Mouse (Mus musculus) frontal cortex, adult 2 months (tissue): Measurements from ENCODE around the gene Hist1h3b. TPM values are rescaled to one million over a fixed set of nuclear protein-coding genes. Genes with fewer than 3 reads are reported as not detected.
A peak's percentile ranks its signal among the peaks of the same experiment; 100 is the strongest.
"Not testable (repeated sequence)": the region's sequence is repeated elsewhere in the genome, so short reads cannot be mapped to it uniquely, and the experiment has no call there.

Source experiments
- DNase-seq, 2 experiments: peaks; one replicate each; pipeline ENCODE4 v3.0.0; 2022; ENCODE audit warnings: low spot score in 1 of 2; ENCODE audit errors: extremely low spot score in 1 of 2
- polyA plus RNA-seq: library from polyadenylated mRNA; depleted of rRNA; stranded (reverse); fragments of >200 nt; gene quantifications from 2 replicates; pipeline ENCODE4 v1.2.3, GENCODE M21; 2012; rRNA removed

The Hist1h3b gene
- polyA plus RNA-seq, result 0.76 and 1.1 TPM in 2 replicates

DNA sequence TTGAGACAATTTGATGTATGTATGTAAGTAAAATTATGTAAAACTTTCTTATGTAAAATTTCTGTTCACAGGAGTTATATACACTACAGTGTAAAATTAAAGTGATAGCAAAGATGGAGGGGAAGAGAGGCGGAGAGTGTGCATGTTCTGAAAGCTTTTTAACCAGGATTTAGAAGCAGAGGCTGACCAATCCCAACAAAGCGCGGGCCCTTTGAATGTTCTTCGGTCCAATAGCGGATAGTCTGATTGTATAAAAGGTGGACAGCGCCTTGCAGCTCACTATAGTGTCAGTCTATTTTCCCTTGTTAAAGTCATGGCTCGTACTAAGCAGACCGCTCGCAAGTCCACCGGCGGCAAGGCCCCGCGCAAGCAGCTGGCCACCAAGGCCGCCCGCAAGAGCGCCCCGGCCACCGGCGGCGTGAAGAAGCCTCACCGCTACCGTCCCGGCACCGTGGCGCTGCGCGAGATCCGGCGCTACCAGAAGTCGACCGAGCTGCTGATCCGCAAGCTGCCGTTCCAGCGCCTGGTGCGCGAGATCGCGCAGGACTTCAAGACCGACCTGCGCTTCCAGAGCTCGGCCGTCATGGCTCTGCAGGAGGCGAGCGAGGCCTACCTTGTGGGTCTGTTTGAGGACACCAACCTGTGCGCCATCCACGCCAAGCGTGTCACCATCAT lies at the start of gene Hist1h3b:
TSS of gene Hist1h3b (plus strand) at position 201 of the 675 bp plus-strand sequence.
- DNase-seq, result peak; percentile 92 to 98

DNA sequence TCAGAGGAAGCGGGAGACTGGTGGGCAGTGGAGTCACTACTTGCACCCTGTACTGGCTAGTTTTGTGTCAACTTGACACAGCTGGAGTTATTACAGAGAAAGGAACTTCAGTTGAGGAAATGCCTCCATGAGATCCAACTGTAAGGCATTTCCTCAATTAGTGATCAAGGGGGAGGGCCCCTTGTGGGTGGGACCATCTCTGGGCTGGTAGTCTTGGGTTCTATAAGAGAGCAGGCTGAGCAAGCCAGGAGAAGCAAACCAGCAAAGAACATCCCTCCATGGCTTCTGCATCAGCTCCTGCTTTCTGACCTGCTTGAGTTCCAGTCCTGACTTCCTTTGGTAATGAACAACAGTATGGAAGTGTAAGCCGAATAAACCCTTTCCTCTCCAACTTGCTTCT lies 49.3 kb upstream of the Hist1h3b start:
- not testable (repeated sequence) for DNase-seq

DNA sequence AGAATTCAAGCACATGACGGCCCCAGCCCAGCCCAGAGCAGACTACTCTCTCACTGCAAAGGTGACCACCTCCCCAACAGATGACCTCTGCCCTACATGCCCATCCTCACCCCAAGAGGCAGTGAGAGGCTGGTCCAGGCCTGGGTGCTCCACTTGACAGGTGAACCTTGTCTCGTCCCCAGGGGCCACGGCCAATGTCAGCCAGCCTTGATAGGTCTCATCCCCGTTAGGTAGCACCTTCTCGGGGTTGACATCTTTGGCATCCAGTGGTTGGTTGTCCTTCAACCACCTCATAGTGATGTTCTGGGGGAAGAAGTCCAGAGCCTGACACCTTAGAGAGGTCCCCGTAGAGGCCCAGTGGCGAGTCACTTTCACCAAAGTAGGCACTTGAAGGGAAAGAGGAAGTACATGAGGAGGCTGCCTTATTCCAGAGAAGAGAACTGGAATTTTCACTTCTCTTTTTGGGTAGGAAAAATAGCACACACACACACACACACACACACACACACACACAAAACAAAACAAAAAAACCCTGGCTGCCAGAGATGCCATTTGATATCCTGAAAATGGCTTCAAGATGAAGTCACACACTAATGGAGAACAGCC lies 46.2 kb upstream of the Hist1h3b start:
- no peak for DNase-seq

DNA sequence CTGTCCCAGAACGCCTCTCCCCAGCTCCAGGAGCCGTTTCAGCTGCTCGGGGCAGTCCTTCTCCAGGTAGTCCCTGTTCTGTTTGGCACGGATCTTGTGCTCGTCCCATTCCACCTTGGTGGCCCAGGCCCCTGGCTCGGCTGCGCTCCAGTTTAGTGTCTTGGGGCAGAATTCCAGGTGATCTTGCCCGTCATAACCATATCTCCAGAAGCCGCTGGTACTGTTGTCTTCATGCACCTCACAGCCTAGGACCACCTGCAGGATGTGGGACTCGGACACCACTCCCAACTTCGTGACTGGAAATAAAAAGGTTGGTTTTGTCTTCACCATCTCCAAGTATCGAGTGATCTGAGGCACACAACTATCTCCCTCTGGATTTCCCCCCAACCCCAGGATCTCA lies 45.3 kb upstream of the Hist1h3b start:
- DNase-seq, result no peak

DNA sequence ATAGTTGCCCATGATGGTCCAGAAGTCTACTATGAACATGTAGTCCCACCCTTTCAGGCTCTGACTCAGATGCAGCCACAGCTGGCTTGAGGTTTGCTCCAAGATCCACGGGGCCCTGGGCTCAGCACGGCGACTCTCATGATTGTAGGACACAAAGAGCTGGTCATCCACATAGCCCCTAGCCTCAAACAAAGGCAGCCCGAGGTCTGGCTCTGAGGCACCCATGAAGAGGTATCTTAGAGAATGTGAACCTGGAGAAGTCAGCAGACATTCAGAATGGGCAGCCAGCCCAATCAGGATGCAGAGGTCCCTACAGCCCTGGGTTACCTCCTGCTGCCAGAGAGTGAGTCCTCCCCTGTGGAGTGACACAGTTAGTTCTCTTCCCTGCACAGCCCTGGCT lies 44.0 kb upstream of the Hist1h3b start:
- no peak for DNase-seq

DNA sequence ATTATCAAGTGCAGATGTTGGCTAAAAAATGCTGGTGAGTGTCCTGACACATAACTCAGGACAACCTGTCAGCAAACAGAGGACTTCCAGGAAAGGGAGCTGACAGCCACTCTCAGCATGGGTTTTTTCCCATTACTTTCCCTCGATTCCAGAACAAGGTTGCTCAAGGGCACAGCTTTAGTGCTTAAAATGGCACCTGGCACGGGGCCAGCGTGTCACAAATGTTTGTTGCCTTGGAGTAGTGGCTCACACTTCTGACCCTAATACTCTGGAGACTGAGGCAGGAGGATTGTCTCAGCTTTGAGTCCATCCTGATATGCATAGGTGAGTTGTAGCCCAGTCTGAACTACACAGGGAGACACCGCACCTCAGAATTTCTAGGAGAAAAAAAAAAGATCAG lies 43.4 kb upstream of the Hist1h3b start:
- DNase-seq, result no peak

DNA sequence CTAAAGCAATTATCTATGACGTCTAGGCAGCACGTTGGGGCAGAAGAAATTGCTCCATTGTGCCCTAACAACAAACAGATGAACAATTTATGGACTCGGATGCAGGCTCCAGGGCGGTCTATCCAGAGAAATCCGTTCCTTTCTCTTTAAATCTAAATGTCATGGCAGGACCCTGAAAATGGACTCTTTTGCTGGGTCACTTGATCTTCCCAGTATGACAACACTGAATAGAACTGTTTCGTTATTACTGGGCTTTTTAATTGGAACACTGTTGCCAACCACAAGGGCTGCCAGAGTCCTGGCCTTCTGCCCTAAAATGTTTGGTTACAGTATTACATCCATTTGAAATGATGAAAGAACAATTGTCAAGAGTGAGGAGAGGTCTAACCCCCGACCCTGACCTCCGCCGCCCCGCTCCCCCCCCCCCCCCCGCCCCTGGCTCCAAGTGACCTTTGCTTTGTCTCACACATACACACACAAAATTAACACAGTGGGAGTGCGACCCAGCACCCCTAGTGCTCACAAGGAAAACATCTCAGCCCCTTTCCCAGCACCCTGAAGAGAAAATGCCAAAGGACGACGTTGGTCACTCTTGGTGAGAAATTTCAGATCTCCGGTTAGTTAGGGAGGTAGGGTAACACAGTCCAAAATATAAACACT lies 42.2 kb upstream of the Hist1h3b start:
- DNase-seq, result no peak

DNA sequence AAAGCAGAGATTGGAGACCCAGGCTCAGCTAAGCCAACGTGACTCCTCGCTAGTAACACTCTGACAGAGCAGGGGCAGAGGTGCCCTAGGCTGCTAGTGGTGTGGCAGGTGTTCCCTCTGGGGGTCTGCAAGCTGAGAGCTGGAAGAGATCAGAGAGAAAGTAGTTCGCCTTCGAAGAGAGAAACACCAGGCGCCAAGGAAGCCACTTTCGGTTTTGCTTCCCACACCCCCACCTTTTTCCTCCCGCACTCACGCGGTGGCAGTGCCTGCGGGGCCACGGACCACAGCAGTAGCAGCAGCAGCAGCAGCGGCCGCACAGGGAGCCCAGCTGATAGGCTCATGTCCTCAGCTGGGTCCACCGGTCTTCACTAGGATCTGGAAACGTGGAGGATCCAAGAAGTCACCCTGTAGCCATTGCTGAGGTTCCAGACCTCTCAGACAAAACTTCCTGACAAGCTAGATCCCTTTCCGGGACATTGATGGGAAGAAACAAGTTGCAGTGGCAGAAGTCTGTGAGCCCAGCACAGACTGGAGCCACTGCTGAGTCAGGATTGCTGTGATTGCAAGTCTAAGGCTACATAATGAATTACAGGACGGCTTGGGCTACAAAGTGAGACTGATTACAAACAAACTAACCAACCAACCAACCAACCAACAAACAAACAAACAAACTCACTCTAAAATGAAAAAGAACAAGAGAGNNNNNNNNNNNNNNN lies 41.5 kb upstream of the Hist1h3b start, which contains the start of gene Hfe:
TSS of gene Hfe (minus strand) at position 481 of the 716 bp plus-strand sequence.
- DNase-seq, result peak in 1 of 2 experiments; percentile 27

DNA sequence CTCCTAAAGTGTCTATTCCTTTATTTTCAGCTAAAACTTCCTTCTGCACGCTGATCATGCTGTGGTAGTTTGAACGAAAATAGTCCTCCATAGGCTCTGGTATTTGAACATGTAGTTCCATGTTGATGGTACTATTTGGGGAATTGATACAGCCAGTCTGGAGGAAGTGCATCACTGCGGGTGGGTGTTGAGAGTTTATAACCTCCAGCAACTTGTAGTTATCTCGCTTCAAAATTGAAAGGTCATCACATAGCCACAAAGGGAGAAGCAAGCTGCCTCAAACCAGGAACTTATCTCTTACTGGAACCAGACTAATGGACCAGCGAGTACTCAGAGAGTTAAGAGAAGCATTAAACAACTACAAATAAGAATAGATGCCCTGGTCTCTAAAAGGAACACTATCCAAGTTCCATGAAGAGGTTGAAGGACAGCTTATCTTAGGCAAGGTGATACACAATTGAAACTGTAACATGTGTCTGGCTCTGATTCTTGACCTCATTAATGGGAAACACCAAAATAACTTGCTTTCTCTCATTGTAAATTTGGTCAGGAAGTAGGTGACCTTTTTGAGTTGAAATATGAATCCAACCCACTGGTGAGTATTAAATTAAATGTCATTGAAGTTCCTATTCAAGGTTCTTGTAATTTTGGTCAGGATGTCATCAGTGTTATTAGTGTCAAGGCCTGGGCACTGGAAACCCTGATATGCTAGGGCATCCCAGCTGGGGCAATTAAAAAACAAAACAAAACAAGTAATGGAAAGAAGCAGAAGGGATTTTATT lies 35.6 kb upstream of the Hist1h3b start:
- no peak for DNase-seq

DNA sequence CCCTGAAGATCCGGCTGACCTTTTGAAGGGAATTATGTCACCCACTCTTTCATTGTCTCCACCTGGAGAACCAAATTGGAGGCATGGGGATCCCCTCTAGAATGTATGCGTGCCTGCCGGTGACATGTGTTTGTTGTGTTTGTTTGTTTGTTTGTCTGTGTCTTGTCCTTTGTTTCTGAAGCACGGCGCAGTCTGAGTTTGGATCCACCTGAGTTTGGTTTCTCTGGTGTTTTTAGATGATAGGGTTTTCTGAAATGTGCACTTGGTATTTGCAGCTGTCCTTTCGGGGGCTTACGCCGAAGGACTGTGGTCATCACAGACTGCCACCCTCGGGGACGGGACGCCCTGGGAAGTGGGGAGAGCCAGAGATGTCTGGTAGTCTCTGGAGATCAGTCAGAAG lies 34.9 kb upstream of the Hist1h3b start:
- no peak for DNase-seq

DNA sequence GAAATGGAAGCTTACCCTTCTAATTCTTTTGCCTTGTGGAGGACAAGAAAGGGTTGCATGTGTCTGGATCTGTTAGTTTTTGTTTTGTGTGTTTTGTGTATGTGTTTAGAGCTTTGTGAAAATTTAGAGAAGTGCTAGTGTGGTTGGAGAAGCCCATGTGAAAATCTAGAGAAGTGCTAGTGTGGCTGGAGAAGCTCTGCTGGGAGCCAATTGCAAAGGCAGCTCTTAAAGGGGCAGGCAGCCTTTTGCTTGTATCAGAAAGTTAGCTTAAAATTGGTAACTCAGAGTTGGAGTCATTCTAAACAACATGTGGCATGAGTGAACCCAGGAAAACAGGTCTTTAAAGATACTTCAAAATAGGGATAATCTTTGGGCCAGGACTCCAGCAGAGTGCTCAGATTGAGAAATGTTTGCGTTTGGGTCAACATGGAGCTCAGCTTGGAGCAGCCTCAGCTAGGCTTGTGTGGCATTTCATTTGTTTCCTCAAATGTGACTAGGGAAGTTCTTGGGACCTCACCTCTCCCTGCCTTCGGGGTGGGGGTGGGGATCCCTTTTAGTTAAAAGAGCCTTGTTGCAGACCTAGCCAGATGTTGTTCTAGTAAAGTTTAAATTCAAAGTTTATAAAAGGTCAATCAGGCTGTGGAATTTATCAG lies 34.3 kb upstream of the Hist1h3b start:
- DNase-seq, result not testable (repeated sequence)

DNA sequence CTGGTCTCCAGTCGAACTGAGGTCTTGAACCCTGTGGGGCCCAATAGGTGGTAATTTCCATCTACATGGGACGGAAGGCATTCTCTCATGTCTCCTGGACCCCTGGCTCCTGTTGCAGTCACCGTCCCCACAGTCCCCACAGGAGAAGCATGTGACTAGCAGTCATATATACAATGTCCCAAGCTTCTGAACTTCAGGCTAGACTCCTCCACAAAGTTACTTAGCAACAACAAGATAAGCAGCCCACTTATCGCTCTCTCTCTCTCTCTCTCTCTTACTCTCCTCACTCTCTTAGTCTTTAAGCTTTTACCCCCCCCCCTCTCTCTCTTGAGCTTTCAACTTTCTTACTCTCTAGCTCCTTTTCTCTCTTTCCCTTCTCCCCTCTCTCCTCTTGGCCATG lies 27.8 kb upstream of the Hist1h3b start:
- no peak for DNase-seq

DNA sequence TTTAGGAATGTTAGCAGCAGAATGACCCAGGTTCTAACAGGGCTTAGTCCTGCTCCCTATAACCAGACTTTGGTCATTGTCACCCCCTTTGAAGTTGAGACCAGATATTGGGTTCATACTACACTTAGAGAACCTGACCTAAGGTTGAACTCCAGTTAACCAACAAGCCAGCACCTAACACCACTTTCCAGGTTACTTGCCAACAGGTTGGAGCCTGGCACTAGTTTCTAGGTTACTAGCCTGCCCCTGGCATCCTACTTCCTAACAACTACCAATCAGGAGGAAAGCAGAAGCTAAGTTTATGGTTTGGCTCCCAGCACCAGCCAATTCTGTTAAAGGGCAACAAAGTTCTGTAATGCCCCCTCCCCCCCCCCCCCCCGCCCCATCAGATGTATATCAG lies 26.9 kb upstream of the Hist1h3b start:
- no peak for DNase-seq

DNA sequence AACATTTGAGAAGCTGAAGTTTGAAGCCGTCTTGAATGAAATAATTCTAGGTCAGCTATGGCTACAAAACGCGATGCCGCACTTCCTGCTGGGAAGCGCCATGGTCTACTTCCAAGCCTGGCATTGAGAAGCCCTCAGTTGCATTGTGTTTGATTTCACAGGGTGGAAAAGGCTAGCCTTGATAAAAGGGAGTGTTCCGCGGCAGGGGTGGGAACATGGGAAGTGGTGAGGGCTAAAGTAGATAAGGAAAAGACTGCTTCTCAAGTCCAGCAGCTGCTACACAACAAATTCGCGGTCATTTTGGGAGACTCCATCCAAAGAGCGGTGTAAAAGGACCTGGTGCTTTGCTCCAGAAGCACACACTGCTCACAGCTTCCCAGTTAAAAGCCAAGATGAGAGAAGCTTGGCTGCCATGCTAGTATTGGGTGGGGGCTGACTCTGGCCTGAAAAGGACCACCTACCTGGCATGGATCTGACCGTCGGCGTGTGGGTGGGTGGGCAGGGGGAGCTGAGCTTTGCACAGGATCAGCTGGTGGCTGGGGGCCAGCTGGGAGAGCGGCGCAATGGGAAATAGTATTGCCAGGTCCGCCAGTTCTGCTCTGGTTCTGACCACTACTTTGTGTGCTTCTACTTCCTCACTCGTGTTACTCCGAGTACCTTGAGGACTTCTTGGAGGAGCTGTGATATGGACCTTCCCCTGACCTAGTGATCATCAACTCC lies 23.4 kb upstream of the Hist1h3b start:
- no peak for DNase-seq

DNA sequence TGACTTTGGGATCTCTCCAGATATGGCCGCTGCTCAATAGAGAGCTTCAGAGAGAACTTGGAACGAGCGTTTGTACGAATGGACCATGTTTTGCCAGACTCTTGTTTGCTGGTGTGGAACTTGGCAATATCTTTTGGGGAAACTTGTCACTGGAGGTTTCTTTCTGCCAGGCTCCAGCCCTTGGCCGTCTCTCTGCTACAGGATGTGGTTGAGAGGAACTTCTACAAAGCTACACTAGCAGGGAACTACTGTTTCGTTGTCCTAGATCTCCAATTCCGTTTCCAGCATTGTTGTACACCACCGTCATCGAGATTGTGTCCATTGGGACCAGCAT lies 22.9 kb upstream of the Hist1h3b start:
- no peak for DNase-seq

DNA sequence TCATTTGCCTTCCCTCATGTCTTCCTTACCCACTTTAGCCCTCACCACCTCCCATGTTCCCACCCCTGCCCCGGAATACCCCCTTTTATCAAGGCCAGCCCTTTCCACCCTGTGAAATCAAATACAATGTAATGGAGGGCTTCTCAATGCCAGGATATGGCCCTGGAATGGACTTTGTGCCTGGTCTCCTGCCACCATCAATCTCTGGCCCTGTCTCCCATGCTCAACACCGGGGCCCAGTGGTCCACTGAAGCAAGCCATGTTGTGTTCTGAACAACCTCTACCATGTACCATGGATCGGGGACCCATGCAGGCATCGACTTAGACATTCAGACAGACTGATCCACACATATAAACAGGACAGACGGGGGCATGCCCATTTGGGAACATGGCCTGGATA lies 22.4 kb upstream of the Hist1h3b start:
- DNase-seq, result no peak

DNA sequence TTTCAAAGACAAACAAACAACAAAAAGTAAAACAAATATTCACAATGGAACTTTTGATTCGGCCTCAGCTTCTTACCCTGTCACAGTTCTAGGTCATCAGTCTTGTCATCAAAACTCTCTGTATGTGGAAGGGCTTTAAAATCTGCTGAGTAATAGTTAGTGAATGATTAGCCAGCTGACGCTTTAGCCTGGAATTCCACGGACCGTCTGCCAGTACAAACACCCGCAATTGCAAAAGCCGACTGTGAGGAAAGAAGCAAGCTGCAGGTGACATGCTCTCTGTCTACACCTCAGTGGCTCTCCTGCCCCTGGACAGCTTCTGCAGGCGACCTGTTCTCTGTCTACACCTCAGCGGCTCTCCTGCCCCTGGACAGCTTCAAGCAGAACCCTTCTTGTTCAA lies 21.6 kb upstream of the Hist1h3b start:
- no peak for DNase-seq

DNA sequence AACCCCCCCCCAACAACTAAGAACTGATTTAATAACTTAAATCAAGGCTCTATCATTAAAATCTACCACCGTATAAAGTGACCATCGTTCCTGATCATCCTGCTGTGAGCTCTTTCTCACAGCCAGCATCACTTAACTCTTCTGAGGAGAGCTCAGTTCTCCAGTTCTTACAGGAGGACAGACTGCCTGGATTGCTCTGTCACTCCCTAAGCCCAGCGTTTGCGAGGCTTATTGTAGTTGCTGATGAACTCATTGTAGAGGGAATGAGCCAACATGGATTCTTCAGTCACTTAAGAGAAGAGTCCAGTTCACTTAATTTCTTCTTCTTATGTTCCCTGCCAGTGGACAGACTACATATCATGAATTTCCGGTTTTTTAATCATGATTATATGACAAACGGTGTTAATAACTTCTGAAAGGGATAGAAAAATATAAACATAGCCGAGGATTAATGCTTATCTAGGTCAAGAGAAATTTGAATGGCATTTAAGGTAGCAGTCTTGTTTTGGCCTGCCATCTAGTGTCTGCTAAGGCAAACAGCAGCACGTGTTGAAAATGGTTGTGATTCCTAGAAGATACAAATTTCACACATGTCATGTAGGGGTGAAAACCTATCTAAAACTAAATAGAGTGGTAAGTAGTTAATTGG lies 19.8 kb upstream of the Hist1h3b start:
- peak in 1 of 2 experiments; percentile 75 for DNase-seq

DNA sequence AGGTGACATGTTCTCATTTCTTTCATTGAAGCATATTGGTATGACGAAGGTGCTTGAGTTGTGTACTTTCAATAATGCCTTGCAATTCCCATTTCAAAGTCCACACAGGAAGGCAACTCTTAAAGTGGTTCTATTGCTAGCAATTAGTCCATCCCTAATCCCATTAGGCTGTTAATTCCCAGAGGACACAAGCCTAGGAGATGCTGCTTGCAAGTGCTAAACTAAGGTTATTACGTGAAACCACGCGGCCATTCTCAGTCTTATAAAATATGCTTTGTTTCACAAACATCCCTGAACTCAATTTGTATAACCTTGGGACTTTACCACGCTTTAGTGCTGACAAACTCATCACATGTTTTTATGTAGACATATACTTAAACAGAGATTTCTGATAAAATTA lies 15.0 kb upstream of the Hist1h3b start:
- no peak for DNase-seq
